Mouse (Mus musculus) lung, postnatal 14 days (tissue): ENCODE data around the gene Zcchc24.
A peak's percentile ranks its signal among the peaks of the same experiment; 100 is the strongest.

Experiments
- DNase-seq: peaks from one replicate; pipeline ENCODE4 v3.0.0; 2021

Gene Zcchc24

GRCm38 (mm10) chr14:25774100-25774499 is 5.3 kb upstream of the Zcchc24 start:
- no peak for DNase-seq

- DNase-seq = no peak
Measured at GRCm38 (mm10) chr14:25773039-25773438, 4.2 kb upstream of the Zcchc24 start.

GRCm38 (mm10) chr14:25769626-25770306 is 927 bp upstream of the Zcchc24 start:
- no peak for DNase-seq

GRCm38 (mm10) chr14:25768261-25768893 is 462 bp downstream of the Zcchc24 start:
- DNase-seq = no peak

- DNase-seq = peak; percentile 52
Measured at GRCm38 (mm10) chr14:25767725-25768203, 1.1 kb downstream of the Zcchc24 start.

GRCm38 (mm10) chr14:25766441-25766840 is 2.4 kb downstream of the Zcchc24 start:
- no peak for DNase-seq

- DNase-seq = no peak
Measured at GRCm38 (mm10) chr14:25765921-25766320, 2.9 kb downstream of the Zcchc24 start.

GRCm38 (mm10) chr14:25765146-25765545 is 3.7 kb downstream of the Zcchc24 start:
- no peak for DNase-seq

- DNase-seq = no peak
Measured at GRCm38 (mm10) chr14:25761184-25761583, 7.7 kb downstream of the Zcchc24 start.

GRCm38 (mm10) chr14:25759981-25760537 is 8.8 kb downstream of the Zcchc24 start:
- no peak for DNase-seq

GRCm38 (mm10) chr14:25759551-25759950 is 9.3 kb downstream of the Zcchc24 start:
- DNase-seq = no peak

- DNase-seq = no peak
Measured at GRCm38 (mm10) chr14:25757917-25758316, 10.9 kb downstream of the Zcchc24 start.

- DNase-seq = no peak
Measured at GRCm38 (mm10) chr14:25756385-25756990, 12.4 kb downstream of the Zcchc24 start.

- no peak for DNase-seq
Measured at GRCm38 (mm10) chr14:25755541-25755940, 13.3 kb downstream of the Zcchc24 start.

- DNase-seq = no peak
Measured at GRCm38 (mm10) chr14:25754531-25755484, 14.0 kb downstream of the Zcchc24 start.

GRCm38 (mm10) chr14:25753021-25753420 is 15.8 kb downstream of the Zcchc24 start:
- peak; percentile 73 for DNase-seq

GRCm38 (mm10) chr14:25751067-25751466 is 17.8 kb downstream of the Zcchc24 start:
- DNase-seq = no peak

- DNase-seq = no peak
Measured at GRCm38 (mm10) chr14:25750448-25751015, 18.3 kb downstream of the Zcchc24 start.

- DNase-seq = no peak
Measured at GRCm38 (mm10) chr14:25749143-25749909, 19.5 kb downstream of the Zcchc24 start.

GRCm38 (mm10) chr14:25747996-25748756 is 20.7 kb downstream of the Zcchc24 start:
- no peak for DNase-seq
